Mouse (Mus musculus) heart, embryonic 12.5 days (tissue): ENCODE results near the gene Tuft1. TPM values are rescaled to one million over a fixed set of nuclear protein-coding genes. Genes with fewer than 3 reads are reported as not detected.

Source experiments
- ATAC-seq: fragments of 200-750 bp; cut with Nextera tagmentation; 2 replicates; pipeline ENCODE4 v1.8.0; 2017; ENCODE audit warnings: moderate TSS enrichment, moderate library complexity; ENCODE audit not compliant: insufficient number of reproducible peaks, low FRiP score
- H3K27ac ChIP-seq: fragments of 300-500 bp; sonication (generic); 2 replicates; pipeline ENCODE4 v1.5.1; 2016; ENCODE audit warnings: mild to moderate bottlenecking, moderate library complexity; ENCODE audit not compliant: poor library complexity, severe bottlenecking
- H3K27me3 ChIP-seq: fragments of 300-500 bp; sonication (generic); replicated peaks from 2 replicates; pipeline ENCODE4 v1.6.1; 2016; ENCODE audit warnings: mild to moderate bottlenecking, moderate library complexity
- H3K36me3 ChIP-seq: fragments of 300-500 bp; sonication (generic); 2 replicates; pipeline ENCODE4 v1.6.1; 2016; ENCODE audit warnings: mild to moderate bottlenecking, moderate library complexity
- H3K4me1 ChIP-seq: fragments of 300-500 bp; sonication (generic); replicated peaks from 2 replicates; pipeline ENCODE4 v1.6.1; 2016; ENCODE audit warnings: mild to moderate bottlenecking
- H3K4me2 ChIP-seq: fragments of 300-500 bp; sonication (generic); 2 replicates; pipeline ENCODE4 v1.6.1; 2016; ENCODE audit warnings: mild to moderate bottlenecking, moderate library complexity
- H3K4me3 ChIP-seq: fragments of 300-500 bp; sonication (generic); 2 replicates; pipeline ENCODE4 v1.5.1; 2016; ENCODE audit warnings: mild to moderate bottlenecking
- H3K9ac ChIP-seq: fragments of 300-500 bp; sonication (generic); 2 replicates; pipeline ENCODE4 v1.6.1; 2016; ENCODE audit warnings: mild to moderate bottlenecking, moderate library complexity
- H3K9me3 ChIP-seq: fragments of 300-500 bp; sonication (generic); replicated peaks from 2 replicates; pipeline ENCODE4 v1.6.1; 2016; ENCODE audit warnings: mild to moderate bottlenecking, moderate library complexity
- WGBS: fragments of 180-500 bp; shearing (Covaris S2); methylation state at CpG from one replicate; pipeline ENCODE4 v1.1.7; 2016; 5-methylcytosine and 5-hydroxymethylcytosine counted together
- polyA plus RNA-seq: library from polyadenylated mRNA; unstranded; fragments of >200 nt; fragmentation: Nextera tagmentation; extraction: Ambion mirVana; gene quantifications from 2 replicates; pipeline ENCODE4 v1.2.1, GENCODE M21; 2016

Gene Tuft1
- polyA plus RNA-seq, 1 experiment from 2014 or later, result 8.5 TPM

GRCm38 (mm10) chr3:94591066-94591465 lies 67.6 kb downstream of the Tuft1 start:
- Histone ChIP-seq H3K9ac (no peak overlapping the region), H3K4me3 (no peak overlapping the region), H3K4me2 (no peak overlapping the region), H3K4me1 (no peaks in the 10 kb centered on the region), H3K36me3 (no peaks in the 10 kb centered on the region), H3K27me3 (no peaks in the 10 kb centered on the region), H3K27ac (no peak overlapping the region), H3K9me3 (peaks cover 13% of the 10 kb centered on the region)
- 72% methylated on average over 5 of the region's 5 CpGs for WGBS
- ATAC-seq, result no peak

DNA sequence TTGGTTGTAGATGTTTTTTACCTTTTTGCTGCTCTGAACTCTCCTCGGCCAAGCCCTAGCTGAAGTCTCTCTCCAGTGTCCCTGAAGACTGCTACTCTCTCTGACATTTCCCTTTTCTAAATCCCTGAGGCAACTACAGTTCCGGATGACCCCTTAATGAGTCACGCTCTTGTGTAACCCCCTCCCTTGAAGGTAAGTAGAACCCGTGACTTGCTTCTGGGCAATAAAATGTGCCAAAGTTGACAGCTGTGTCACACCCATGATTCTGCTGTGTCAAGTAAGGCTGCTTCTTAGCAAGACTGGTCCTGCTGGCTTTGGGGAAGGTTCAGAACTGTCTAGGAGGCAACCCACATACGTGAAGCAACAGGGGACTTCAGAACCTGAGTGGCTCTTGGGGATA lies 70.7 kb downstream of the Tuft1 start:
- Histone ChIP-seq H3K4me1 (no peaks in the 10 kb centered on the region), H3K36me3 (no peaks in the 10 kb centered on the region), H3K4me3 (no peak overlapping the region), H3K9me3 (peaks cover 7% of the 10 kb centered on the region), H3K27me3 (no peaks in the 10 kb centered on the region), H3K9ac (no peak overlapping the region), H3K27ac (no peak overlapping the region), H3K4me2 (no peak overlapping the region)
- no peak for ATAC-seq
- 70% methylated on average over 5 of the region's 5 CpGs for WGBS

DNA sequence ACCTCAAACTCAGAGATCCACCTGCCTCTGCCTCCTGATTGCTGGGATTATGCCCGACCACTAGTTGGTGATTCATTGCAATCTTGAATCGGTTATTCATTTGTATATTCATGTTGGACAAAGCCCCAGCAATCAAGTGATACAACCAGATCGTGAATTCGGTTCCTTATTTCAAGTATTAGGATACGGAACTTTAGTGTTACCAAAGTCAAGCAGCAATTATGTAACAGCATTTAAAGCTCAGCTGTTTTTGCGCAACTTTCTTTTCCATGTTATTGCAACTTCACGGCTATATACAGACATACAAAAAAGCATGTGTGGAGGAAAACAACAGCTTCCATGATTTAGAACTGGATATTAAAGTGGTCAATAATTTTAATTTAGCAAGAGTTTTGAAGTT lies 75.7 kb downstream of the Tuft1 start:
- Histone ChIP-seq H3K27me3 (no peaks in the 10 kb centered on the region), H3K4me2 (no peak overlapping the region; the same call in 1 of the 2 replicates)
- 66% methylated on average over 7 of the region's 7 CpGs for WGBS

GRCm38 (mm10) chr3:94582456-94582891 lies 76.2 kb downstream of the Tuft1 start, which contains the start of gene Snx27:
Snx27 (minus strand) TSS chr3:94582716.
- peak; percentile 98 for ATAC-seq
- Histone ChIP-seq H3K9ac (peak within 1 kb of the TSS; percentile 88), H3K4me3 (peak within 1 kb of the TSS; percentile 88), H3K27ac (peak within 1 kb of the TSS; percentile 79), H3K36me3 (no peaks in the 10 kb centered on the region), H3K9me3 (no peaks in the 10 kb centered on the region), H3K4me1 (peaks cover 14% of the 10 kb centered on the region), H3K4me2 (peak within 1 kb of the TSS; percentile 87), H3K27me3 (no peaks in the 10 kb centered on the region)
- under 1% methylated on average over 42 of the region's 42 CpGs for WGBS

More for the DNA sequence above, 75.7 kb downstream of the Tuft1 start:
- Histone ChIP-seq H3K4me1 (peaks cover 14% of the 10 kb centered on the region), H3K9me3 (no peaks in the 10 kb centered on the region), H3K27ac (no peak overlapping the region), H3K36me3 (no peaks in the 10 kb centered on the region), H3K9ac (no peak overlapping the region), H3K4me3 (peak overlapping the region; percentile 88; the same call in 1 of the 2 replicates)
- no peak for ATAC-seq

GRCm38 (mm10) chr3:94581793-94582455 lies 76.7 kb downstream of the Tuft1 start:
- Histone ChIP-seq H3K9ac (peak overlapping the region; percentile 88), H3K9me3 (no peaks in the 10 kb centered on the region), H3K27ac (peak overlapping the region; percentile 79), H3K36me3 (no peaks in the 10 kb centered on the region), H3K4me2 (peak overlapping the region; percentile 87), H3K4me3 (peak overlapping the region; percentile 88), H3K27me3 (no peaks in the 10 kb centered on the region), H3K4me1 (peaks cover 14% of the 10 kb centered on the region)
- ATAC-seq, result peak; percentile 81
- under 1% methylated on average over 43 of the region's 48 CpGs for WGBS

- peak overlapping the region; percentile 88 for H3K9ac ChIP-seq
- H3K27ac ChIP-seq, result 0 out of 2 replicates have a peak overlapping the region, but pooled peaks have one; percentile 79
- H3K9me3 ChIP-seq, result no peaks in the 10 kb centered on the region
- ATAC-seq, result no peak
- H3K4me2 ChIP-seq, result peak overlapping the region; percentile 87
- H3K4me3 ChIP-seq, result peak overlapping the region; percentile 88
- no peaks in the 10 kb centered on the region for H3K36me3 ChIP-seq
- no peaks in the 10 kb centered on the region for H3K27me3 ChIP-seq
- H3K4me1 ChIP-seq, result peaks cover 14% of the 10 kb centered on the region
- 5% methylated on average over 16 of the region's 16 CpGs for WGBS
These were observed 77.4 kb downstream of the Tuft1 start for GRCm38 (mm10) chr3:94581138-94581780.

DNA sequence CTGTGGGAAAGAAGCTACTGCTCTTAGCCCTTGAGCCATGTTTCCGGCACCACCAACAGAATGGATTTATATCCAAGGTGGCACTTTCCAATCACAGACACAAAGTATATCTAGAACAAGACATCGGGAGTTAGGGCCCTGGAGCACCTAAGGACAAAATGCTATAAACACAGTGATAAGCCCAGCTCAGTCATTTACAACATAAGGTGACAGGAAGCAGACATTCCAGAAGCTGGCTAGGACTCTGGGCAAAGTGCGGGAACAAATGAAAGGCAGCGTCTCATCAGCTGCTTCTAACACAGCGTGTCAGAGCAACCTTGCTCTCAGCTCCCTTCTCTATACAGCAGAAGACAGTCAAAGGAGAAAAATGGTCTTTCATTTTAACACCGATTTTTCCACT lies 84.2 kb downstream of the Tuft1 start:
- Histone ChIP-seq H3K9ac (no peak overlapping the region), H3K4me3 (no peak overlapping the region), H3K27me3 (no peaks in the 10 kb centered on the region), H3K36me3 (no peaks in the 10 kb centered on the region), H3K4me2 (no peak overlapping the region), H3K27ac (no peak overlapping the region), H3K9me3 (no peaks in the 10 kb centered on the region), H3K4me1 (peaks cover 12% of the 10 kb centered on the region; the same call in 1 of the 2 replicates)
- no peak for ATAC-seq
- 63% methylated on average over 6 of the region's 6 CpGs for WGBS

GRCm38 (mm10) chr3:94567242-94567641 lies 91.4 kb downstream of the Tuft1 start:
- Histone ChIP-seq H3K27ac (no peak overlapping the region), H3K36me3 (no peaks in the 10 kb centered on the region), H3K4me3 (no peak overlapping the region), H3K4me2 (no peak overlapping the region), H3K27me3 (no peaks in the 10 kb centered on the region), H3K9ac (no peak overlapping the region), H3K4me1 (peaks cover 7% of the 10 kb centered on the region), H3K9me3 (no peaks in the 10 kb centered on the region)
- ATAC-seq, result no peak
- WGBS, result 68% methylated on average over 2 of the region's 2 CpGs

GRCm38 (mm10) chr3:94565557-94565956 lies 93.1 kb downstream of the Tuft1 start:
- no peaks in the 10 kb centered on the region for H3K36me3 ChIP-seq
- 78% methylated on average over 2 of the region's 2 CpGs for WGBS
- H3K4me1 ChIP-seq, result peaks cover 11% of the 10 kb centered on the region
- no peak for ATAC-seq
- H3K4me2 ChIP-seq, result no peak overlapping the region
- no peak overlapping the region for H3K27ac ChIP-seq
- no peaks in the 10 kb centered on the region for H3K27me3 ChIP-seq
- H3K9me3 ChIP-seq, result no peaks in the 10 kb centered on the region
- no peak overlapping the region for H3K4me3 ChIP-seq
- H3K9ac ChIP-seq, result no peak overlapping the region

DNA sequence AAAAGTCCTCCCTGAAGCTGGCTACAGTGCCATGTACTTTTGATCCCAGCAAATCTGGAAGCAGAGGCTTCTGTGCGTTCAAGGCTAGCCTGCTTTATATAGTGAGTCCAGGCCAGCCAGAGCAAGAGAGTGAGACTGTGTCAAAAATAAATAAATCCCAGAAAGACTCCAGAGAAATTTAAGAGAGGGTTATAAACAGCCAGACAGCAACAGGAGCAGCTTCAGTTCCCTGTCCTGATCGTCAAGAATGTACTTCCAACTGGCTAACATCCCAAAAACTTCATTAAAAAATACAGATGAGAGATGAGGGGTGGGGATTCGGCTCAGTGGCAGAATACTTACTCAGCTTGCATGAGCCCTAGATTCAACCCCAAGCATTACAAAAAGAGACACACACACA lies 93.5 kb downstream of the Tuft1 start:
- Histone ChIP-seq H3K36me3 (0 out of 2 replicates have a peak, but pooled peaks cover under 1% of the 10 kb centered on the region), H3K9ac (no peak overlapping the region), H3K4me1 (peaks cover 11% of the 10 kb centered on the region), H3K27ac (no peak overlapping the region), H3K9me3 (no peaks in the 10 kb centered on the region), H3K4me2 (no peak overlapping the region), H3K27me3 (no peaks in the 10 kb centered on the region), H3K4me3 (no peak overlapping the region)
- 50% methylated on average over 3 of the region's 3 CpGs for WGBS
- ATAC-seq, result no peak

- H3K4me3 ChIP-seq, result no peak overlapping the region
- peaks cover 7% of the 10 kb centered on the region for H3K36me3 ChIP-seq
- no peaks in the 10 kb centered on the region for H3K9me3 ChIP-seq
- no peak overlapping the region for H3K27ac ChIP-seq
- H3K9ac ChIP-seq, result no peak overlapping the region
- no peak overlapping the region for H3K4me2 ChIP-seq
- no peaks in the 10 kb centered on the region for H3K27me3 ChIP-seq
- ATAC-seq, result no peak
- WGBS, result 66% methylated on average over 4 of the region's 4 CpGs
- H3K4me1 ChIP-seq, result peaks cover 11% of the 10 kb centered on the region
These were observed 94.2 kb downstream of the Tuft1 start for GRCm38 (mm10) chr3:94564356-94565010.
